Mouse (Mus musculus) heart, adult 9 months (tissue): Measurements from ENCODE around the gene Pabpn1l.

Experiments used
- DNase-seq, 2 experiments: peaks; one replicate each; pipeline ENCODE4 v3.0.0; 2022; ENCODE audit warnings: low spot score in 2 of 2

Pabpn1l gene

DNA sequence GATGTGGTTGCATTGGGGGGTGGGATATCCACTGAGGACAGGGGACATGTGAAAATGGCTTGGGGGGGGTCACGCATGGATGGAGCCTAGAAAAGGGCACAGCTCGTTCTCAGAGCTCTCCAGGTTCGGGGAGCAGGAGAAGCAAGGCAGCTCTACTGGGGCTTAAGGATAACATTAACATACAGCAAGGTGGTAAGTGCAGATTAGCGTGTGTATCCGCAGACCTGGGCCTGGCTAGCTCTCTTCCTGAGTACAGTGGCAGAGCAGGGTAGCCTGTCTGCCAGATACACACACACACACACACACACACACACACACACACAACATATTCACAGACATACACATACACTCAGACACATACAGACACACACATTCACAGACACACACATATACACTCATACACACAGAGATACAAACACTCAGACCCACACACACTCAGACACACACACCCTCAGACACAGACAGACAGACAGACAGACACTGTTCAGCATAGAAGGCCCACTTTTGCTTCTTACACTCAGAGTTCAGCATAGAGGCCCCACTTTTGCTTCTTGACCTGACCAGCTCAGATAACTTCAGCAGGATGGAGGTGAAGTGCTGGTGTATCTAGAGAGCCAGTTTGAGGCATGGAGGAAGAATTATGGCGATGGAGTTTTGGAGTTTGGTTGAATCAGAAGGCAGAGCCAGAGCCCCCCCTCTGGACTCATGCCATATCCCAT lies 3.7 kb downstream of the Pabpn1l start:
- DNase-seq: no peak

DNA sequence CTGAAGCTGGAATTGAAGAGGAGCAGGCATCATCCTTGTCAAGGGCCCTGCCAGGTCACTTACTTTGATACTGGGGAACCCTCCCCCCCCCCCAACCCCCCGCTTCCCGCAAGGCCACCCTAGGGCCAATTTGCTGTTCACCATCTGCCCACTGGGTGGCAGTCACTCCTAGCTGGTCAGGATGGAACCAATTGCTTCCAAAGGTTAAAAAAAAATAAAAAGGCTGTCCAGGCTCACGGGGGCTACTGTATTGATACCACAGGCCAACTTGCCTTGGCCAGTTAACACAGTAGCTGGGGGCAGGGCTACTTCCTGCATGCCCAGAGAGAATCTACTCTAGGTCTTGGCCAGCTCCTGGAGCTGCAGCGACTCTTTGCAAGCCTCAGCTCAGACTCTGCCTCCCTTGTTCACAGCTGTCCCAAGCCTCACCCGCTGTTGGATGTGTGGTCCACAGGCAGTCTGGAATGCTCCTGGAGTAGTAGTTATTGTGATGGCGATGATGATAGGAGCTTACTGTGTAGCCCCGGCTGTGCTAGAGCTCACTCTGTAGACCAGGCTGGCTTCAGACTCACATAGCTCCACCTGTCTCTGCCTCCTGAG lies 4.5 kb downstream of the Pabpn1l start:
- peak; percentile 75 to 81 for DNase-seq

- peak in 1 of 2 experiments; percentile 51 for DNase-seq
These were observed 6.2 kb downstream of the Pabpn1l start for GRCm38 (mm10) chr8:122616181-122616905.

DNA sequence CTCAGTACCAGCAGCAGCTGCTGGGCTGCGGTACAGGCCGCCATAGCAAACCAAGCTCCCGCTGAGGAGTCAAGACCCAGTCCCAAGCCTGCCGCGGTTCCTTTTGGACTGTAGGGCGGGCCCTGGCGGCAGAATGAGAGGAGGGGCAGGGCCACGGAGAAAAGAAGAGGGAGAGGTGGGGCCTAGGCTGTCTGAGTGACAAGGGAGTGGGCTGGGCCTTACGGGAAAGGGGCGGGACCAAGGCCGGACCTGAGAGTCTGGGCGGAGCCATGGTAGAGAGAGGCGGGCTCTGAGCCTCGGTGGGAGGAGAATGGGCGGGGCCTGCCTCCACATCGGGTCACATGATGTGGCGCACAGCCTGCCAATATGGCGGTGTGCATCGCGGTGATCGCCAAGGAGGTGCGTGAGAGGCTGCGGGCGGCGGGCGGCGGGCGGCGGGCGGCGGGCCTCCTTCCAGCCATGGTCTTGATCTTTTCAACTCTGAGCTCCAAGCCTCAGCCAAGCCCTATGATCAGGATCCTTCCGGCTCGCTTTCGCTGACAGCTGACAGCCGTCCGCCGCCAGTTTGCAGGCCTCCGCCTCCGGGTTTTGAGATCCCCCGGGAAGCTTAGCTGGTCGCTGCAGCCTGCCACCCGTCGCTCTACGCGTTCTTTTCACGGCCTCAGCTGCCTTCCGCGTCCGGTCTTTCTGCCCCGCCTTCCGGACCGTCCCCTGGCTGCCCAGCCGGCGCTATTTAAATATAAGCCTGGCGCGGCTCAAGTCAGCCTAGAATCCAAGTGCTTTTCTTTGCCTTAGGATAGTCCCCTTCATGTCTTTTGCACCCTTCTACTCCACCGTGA lies 11.0 kb downstream of the Pabpn1l start, which contains the start of the genes Galns and Trappc2l:
Galns (minus strand) TSS at position 169 of the 839 bp plus-strand sequence.
Trappc2l (plus strand) TSS at position 346 of the 839 bp plus-strand sequence.
- DNase-seq: peak; percentile 94 to 96

DNA sequence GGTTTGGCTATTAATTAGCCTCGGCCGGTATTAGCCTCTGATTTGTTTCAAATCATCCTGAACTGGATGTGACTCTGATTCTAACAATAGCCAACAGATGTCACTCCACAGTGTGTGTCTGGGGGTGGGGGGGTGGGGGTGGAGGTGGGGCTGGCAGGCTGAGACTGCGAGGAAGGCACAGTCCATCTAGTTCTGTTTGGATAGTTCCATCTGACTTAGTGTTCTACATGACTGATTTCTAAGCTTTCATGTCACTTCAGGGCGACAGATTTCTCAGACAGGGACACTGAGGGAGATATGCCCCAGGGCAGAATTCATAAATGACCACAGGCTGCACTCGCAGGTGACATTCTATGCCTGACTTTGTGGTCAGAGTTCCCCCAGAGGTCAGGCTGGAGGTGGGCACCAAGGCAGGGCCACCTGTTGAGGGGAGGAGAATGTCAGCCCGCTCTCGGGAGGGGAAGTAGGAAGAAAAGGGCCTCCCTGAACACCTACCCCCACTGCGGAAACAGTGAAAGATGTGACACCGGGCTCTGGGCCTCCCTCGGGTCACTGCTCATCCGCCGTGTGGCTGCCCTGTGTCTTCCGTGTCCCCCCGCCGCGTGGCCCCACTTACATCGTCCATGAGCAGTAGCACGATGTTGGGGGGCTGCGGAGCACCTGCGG lies 11.8 kb downstream of the Pabpn1l start:
- DNase-seq: no peak

DNA sequence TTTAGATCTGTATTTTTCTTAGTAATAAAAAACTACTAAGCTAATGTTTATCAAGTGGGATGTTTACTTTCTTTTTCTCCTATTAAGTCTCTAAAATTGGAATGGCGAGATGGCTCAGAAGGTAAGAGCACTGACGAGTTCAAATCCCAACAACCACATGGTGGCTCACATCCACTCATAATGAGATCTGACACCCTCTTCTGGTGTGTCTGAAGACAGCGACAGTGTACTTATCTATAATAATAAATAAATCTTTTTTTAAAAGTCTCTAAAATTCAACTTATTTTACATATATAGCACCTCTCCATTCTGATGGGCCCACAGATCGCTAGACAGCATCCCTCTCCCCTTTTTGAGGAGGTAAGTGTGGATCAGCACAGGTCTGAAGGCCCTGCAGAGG lies 12.3 kb downstream of the Pabpn1l start:
- no peak for DNase-seq

GRCm38 (mm10) chr8:122606810-122607209 lies 15.7 kb downstream of the Pabpn1l start:
- no peak for DNase-seq

GRCm38 (mm10) chr8:122605367-122605766 lies 17.2 kb downstream of the Pabpn1l start:
- DNase-seq: no peak

DNA sequence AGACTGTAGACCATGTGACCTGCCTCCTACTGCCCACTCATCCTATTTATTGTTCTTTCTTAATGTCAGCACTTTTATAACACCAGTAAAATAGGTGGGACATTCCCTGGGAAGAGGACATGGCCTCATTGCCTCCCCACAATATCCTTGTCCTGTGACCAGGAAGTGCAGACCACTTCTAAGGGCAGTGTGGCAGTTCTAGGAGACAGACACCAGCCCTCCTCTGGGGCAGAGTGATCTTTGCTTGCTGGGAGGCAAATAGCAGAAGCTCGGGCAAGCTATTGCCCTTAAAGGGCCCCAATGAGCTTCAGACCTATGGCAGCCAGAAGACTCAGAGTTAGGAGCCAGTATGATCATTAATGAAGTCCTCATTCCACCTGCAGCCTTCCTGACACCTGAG lies 17.9 kb downstream of the Pabpn1l start:
- DNase-seq: no peak

GRCm38 (mm10) chr8:122600666-122601065 lies 21.9 kb downstream of the Pabpn1l start:
- no peak for DNase-seq

DNA sequence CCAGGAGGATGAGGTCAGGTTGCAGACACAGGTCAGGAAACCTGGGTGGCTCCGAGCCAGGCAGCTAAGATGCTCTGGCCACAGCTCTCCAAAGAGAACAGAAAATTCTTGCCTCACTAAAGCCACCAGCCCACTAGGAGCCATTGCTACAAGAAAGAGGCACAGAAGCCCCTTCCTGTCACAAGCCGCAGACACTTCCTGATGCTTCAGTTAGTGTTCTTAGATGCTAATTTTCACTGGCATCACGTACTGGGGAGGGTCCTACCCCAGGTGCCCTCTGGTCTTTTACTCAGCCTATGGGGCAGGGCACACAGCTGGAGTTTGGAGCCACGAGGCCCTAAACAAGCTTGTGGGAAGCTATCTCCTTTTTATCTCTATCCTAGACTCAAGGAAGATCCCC lies 26.5 kb downstream of the Pabpn1l start:
- no peak for DNase-seq

DNA sequence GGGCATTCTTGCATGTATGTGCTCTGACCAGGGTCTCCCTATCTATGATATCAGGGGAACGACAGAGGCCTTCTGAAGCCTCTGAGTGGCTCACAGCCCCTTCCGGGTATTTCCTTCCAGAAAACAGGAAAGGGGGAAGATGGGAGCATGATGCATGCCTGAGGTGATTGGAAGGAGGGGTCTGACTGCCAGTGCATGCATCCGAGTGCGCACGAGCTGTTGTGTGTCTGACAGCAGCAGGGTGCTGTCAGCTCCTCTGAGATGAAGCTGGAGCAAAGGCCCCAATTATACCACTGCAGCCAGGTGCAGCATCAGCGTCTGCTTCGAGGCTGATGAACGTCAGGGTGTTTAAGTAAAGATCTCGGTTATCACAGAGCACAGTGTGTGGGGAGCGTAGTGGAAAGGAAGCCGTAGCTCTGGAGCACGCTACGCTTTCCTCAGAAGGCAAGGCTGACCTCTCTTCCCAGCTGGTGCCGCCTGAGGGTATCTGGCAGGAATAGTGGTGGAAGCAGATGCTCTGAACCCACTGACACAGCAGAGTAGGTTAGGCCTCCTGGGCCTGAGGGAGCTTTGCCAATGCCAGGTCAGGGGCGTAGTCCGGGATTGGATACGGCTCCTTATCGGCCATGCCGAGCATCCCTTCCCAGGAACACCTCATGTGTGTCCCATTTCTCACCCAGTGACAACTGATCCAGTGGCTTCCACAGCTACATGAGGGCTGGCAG lies 28.6 kb downstream of the Pabpn1l start:
- no peak for DNase-seq

DNA sequence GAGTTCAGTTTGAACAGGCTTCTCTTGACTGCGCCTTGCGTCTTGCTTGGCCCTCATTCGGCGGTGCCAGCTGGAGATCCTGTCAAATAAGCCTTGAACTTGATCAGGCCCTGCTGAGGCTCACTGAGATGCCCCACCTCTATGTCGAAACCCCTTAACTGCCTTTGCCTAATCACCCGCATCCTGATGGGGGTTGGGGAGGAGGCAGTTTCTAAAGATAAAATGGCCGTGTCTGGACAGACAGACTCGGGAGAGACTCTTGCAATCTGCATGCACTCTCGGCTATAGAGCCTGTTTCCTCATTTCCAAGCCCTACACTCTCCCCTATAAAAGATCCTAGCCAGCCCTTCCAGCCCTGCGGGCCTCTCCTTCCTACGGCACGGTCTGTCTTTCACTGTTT lies 29.3 kb downstream of the Pabpn1l start:
- DNase-seq: no peak

DNA sequence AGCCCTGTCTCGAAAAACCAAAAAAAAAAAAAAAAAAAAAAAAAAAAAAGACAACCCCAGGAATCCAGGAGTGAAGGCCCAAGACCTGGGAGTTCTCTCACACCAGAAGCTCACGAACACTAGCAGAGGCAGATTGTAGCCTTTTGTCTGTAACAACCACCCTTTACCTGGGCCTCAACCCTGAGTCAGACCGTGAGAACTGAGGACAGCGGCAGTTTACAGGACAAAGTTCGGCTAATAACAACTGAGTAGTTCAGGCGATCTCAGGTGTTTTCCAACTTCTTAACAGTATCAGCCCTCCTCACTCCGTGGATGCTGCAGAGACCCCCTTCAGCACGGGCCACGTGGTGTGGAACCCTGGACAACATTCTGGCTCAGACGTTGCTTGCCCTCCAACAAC lies 35.8 kb downstream of the Pabpn1l start:
- DNase-seq: no peak

DNA sequence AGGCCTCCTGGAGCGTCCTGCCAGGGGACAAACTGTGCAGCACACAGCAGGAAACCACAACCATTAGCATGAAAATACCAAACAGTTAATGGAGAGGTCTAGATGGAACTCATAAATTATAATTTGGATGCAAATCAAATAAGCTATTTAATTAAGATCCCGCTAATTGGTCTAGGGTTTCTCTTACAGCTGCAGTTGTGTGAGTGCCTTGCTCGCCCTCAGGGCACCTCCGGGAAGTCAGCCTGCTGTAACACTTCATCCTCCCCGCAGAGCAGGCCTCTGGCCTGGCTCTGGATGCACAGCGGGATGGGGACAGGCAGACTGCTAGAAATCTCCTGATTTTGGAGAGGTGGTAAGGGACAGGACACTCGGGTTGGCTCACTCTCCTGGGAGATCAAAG lies 36.4 kb downstream of the Pabpn1l start:
- no peak for DNase-seq

DNA sequence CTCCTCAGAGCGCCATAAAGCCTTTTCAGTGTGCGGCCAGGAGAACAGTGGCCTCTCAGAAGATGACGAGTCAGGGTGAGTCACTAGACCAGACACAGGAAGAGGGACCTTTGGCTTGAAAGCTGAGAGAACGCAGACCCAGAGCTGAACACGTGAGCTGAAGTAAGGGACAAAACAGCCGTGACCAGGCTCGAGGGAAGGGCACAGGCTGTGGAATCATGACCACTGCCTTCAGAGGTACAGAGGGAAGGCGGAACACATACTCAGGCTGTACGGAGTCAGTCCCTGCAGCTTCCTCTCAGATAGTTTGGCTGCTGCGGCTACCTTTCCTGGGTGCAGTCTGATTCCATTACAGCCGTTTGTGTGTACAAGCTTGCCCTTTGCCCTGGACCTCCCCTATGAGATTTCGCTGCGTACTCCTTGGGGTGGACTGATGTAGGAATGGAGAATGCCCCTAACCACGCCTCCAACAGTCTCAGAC lies 37.1 kb downstream of the Pabpn1l start:
- no peak for DNase-seq

DNA sequence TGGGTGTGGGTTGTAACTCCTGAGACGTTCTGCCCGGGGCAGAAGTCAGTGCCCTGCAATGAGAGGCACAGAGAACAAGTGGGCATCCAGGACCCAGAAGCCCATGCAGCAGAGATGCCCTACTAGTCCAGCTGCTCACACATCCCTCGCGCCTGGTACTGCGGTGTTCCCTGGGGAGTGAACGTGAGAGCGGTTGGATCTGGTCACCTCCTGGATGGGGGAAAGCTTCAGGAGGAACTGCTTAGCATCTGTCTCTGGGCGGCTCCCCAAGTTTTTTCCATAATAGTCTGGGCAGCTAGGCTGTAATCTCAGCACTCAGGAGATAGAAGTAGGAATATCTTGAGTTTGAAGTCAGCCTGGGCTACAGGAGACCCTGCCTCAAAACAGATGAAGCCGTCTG lies 37.6 kb downstream of the Pabpn1l start:
- DNase-seq: no peak

DNA sequence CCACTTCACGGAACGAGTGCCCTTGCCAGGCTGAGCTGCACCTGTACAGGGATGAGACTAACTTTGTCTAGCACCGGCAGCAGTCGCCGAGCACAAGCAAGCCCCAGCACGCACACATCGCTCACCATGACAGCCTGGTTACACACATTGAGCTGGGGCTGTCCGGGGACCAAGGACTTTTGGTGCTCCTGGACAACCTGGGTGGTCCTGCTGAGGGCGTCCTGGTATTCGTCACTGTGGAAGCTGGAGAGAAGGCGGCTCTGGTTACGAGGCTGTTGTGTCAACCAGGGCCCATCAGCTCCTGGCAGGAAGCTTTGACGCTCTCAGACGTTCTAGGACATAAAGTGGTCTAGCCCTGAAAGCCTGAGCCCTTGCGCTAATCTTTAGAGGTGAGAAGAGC lies 41.6 kb downstream of the Pabpn1l start:
- DNase-seq: no peak

DNA sequence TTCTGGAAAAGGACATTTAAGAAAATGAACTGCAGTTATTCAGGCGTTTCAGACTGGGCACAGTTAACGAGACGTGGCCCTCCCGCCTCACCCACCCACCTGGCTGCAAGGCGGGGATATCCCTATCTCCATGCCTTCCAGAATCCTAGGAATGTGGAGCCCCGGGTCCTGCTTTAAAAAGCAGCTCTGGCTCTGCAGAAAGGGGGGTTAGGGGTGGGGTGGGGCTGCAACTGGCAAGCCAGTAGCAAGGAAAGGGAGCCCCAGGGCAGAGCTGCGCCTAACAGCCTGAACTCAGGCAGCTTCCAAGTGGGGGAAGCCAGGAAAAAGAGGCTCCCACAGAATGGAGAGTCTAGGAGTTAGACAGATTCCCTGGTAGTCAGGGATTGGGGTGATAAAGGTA lies 43.3 kb downstream of the Pabpn1l start:
- no peak for DNase-seq

DNA sequence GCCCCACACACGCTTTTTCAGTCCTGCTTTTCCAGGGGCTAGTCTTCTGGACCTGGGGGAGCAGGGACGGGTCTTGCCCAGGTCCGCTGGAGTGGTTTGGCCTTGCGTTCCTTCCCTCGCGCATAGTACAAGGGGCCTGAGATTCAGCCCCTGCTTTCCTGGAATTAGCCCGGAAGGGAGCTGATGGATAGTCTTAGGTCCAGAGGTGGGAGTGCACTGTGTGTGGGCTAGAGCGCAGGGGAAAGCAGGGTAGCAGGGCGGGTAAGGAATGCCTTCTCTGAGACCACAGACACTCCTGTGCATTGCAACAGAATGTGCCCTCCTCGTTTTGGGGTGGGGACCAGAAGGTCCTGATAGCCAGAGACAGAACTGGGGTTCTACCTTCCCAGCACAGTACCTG lies 45.4 kb downstream of the Pabpn1l start:
- DNase-seq: no peak

GRCm38 (mm10) chr8:122576648-122577022 lies 45.9 kb downstream of the Pabpn1l start, which contains the start of gene Aprt:
Gene Aprt (minus strand): TSS chr8:122576909.
- peak; percentile 91 to 93 for DNase-seq
